Mouse (Mus musculus) liver, embryonic 16.5 days (tissue): ENCODE measurements around the gene Rpp25. TPM values are rescaled to one million over a fixed set of nuclear protein-coding genes. Genes with fewer than 3 reads are reported as not detected.

Experiments
- ATAC-seq: fragments of 200-750 bp; cut with Nextera tagmentation; 2 replicates; pipeline ENCODE4 v1.8.0; 2017; ENCODE audit warnings: low read depth, mild to moderate bottlenecking, moderate number of reproducible peaks, moderate library complexity
- H3K27ac ChIP-seq: fragments of 300-500 bp; sonication (generic); 2 replicates; pipeline ENCODE4 v1.5.1; 2014; ENCODE audit warnings: mild to moderate bottlenecking, low read length
- H3K27me3 ChIP-seq: fragments of 300-500 bp; sonication (generic); 2 replicates; pipeline ENCODE4 v1.6.1; 2014; ENCODE audit warnings: low read depth, low read length, mixed read lengths; ENCODE audit not compliant: control insufficient read depth, insufficient read depth
- H3K36me3 ChIP-seq: fragments of 300-500 bp; sonication (generic); 2 replicates; pipeline ENCODE4 v1.6.1; 2014; ENCODE audit warnings: mild to moderate bottlenecking; ENCODE audit not compliant: control insufficient read depth, insufficient read depth
- H3K4me1 ChIP-seq: fragments of 300-500 bp; sonication (generic); 2 replicates; pipeline ENCODE4 v1.6.1; 2014; ENCODE audit warnings: low read depth, low read length, mixed read lengths; ENCODE audit not compliant: control insufficient read depth
- H3K4me2 ChIP-seq: fragments of 300-500 bp; sonication (generic); 2 replicates; pipeline ENCODE4 v1.6.1; 2014; ENCODE audit warnings: low read depth, low read length, mixed read lengths
- H3K4me3 ChIP-seq: fragments of 300-500 bp; sonication (generic); 2 replicates; pipeline ENCODE4 v1.5.1; 2014; ENCODE audit warnings: low read depth, mild to moderate bottlenecking, low read length
- H3K9ac ChIP-seq: fragments of 300-500 bp; sonication (generic); 2 replicates; pipeline ENCODE4 v1.6.1; 2014; ENCODE audit warnings: low read depth, low read length
- H3K9me3 ChIP-seq: fragments of 300-500 bp; sonication (generic); replicated peaks from 2 replicates; pipeline ENCODE4 v1.6.1; 2016; ENCODE audit warnings: low read length; ENCODE audit not compliant: control insufficient read depth
- WGBS: fragments of 180-500 bp; shearing (Covaris S2); extraction: QIAGEN DNeasy Blood & Tissue Kit; methylation state at CpG from one replicate; pipeline ENCODE4 v1.1.7; 2014; ENCODE audit not compliant: insufficient replicate concordance; 5-methylcytosine and 5-hydroxymethylcytosine counted together
- polyA plus RNA-seq: library from polyadenylated mRNA; unstranded; fragments of >200 nt; fragmentation: Nextera tagmentation; extraction: Ambion mirVana; gene quantifications from 2 replicates; pipeline ENCODE4 v1.2.1, GENCODE M21; 2015

Rpp25 gene
- polyA plus RNA-seq, 1 experiment from 2014 or later = 0.57 TPM

GRCm38 (mm10) chr9:57543951-57544350, 40.1 kb downstream of the Rpp25 start:
- Histone ChIP-seq H3K4me3 (no peak overlapping the region), H3K9me3 (no peaks in the 10 kb centered on the region), H3K27ac (no peak overlapping the region), H3K4me2 (no peak overlapping the region), H3K36me3 (peaks cover 10% of the 10 kb centered on the region), H3K27me3 (no peaks in the 10 kb centered on the region), H3K4me1 (peaks cover 9% of the 10 kb centered on the region), H3K9ac (no peak overlapping the region)
- ATAC-seq = no peak
- 74% methylated on average over 3 of the region's 3 CpGs for WGBS

- no peaks in the 10 kb centered on the region for H3K9me3 ChIP-seq
- H3K36me3 ChIP-seq = peaks cover 4% of the 10 kb centered on the region
- ATAC-seq = peak; percentile 58
- H3K27ac ChIP-seq = no peak overlapping the region
- H3K4me1 ChIP-seq = peaks cover 14% of the 10 kb centered on the region
- H3K9ac ChIP-seq = no peak overlapping the region
- H3K4me3 ChIP-seq = no peak overlapping the region
- H3K4me2 ChIP-seq = no peak overlapping the region
- WGBS = 22% methylated on average over 5 of the region's 5 CpGs
- H3K27me3 ChIP-seq = no peaks in the 10 kb centered on the region
These were observed 43.5 kb downstream of the Rpp25 start for GRCm38 (mm10) chr9:57547287-57547686.

GRCm38 (mm10) chr9:57547869-57548268, 44.0 kb downstream of the Rpp25 start:
- no peak overlapping the region for H3K27ac ChIP-seq
- H3K9me3 ChIP-seq = no peaks in the 10 kb centered on the region
- no peak overlapping the region for H3K9ac ChIP-seq
- peaks cover 14% of the 10 kb centered on the region for H3K4me1 ChIP-seq
- H3K36me3 ChIP-seq = peaks cover 3% of the 10 kb centered on the region; the same call in 1 of the 2 replicates
- WGBS = 78% methylated on average over 11 of the region's 11 CpGs
- ATAC-seq = no peak
- no peak overlapping the region for H3K4me3 ChIP-seq
- H3K4me2 ChIP-seq = no peak overlapping the region
- no peaks in the 10 kb centered on the region for H3K27me3 ChIP-seq

- Histone ChIP-seq H3K36me3 (no peaks in the 10 kb centered on the region), H3K9me3 (no peaks in the 10 kb centered on the region), H3K27ac (no peak overlapping the region), H3K4me3 (no peak overlapping the region), H3K4me1 (peaks cover 14% of the 10 kb centered on the region), H3K27me3 (no peaks in the 10 kb centered on the region), H3K4me2 (no peak overlapping the region), H3K9ac (no peak overlapping the region)
- 81% methylated on average over 4 of the region's 4 CpGs for WGBS
- ATAC-seq = no peak
These were observed 45.4 kb downstream of the Rpp25 start for GRCm38 (mm10) chr9:57549186-57549585.

GRCm38 (mm10) chr9:57550126-57550862, 46.5 kb downstream of the Rpp25 start:
- H3K27me3 ChIP-seq = no peaks in the 10 kb centered on the region
- H3K27ac ChIP-seq = no peak overlapping the region
- no peak overlapping the region for H3K4me2 ChIP-seq
- peaks cover 14% of the 10 kb centered on the region for H3K4me1 ChIP-seq
- no peaks in the 10 kb centered on the region for H3K9me3 ChIP-seq
- 70% methylated on average over 11 of the region's 11 CpGs for WGBS
- H3K4me3 ChIP-seq = no peak overlapping the region
- H3K36me3 ChIP-seq = no peaks in the 10 kb centered on the region
- no peak; the same call in 1 of the 2 replicates for ATAC-seq
- no peak overlapping the region for H3K9ac ChIP-seq

- H3K4me2 ChIP-seq = peak within 1 kb of the TSS; percentile 71
- peak within 1 kb of the TSS; percentile 71 for H3K9ac ChIP-seq
- no peak within 1 kb of the TSS for H3K27ac ChIP-seq
- whole genome bisulfite sequencing = 2% methylated on average over 28 of the region's 28 CpGs
- no peaks in the 10 kb centered on the region for H3K36me3 ChIP-seq
- no peaks in the 10 kb centered on the region for H3K27me3 ChIP-seq
- no peak for ATAC-seq
- peaks cover 11% of the 10 kb centered on the region for H3K4me1 ChIP-seq
- peak within 1 kb of the TSS; percentile 69 for H3K4me3 ChIP-seq
- no peaks in the 10 kb centered on the region for H3K9me3 ChIP-seq
These were observed 48.5 kb downstream of the Rpp25 start, which contains the start of gene Mpi for GRCm38 (mm10) chr9:57552139-57552887. Gene Mpi (minus strand): TSS chr9:57552763.

GRCm38 (mm10) chr9:57553119-57553518, 49.3 kb downstream of the Rpp25 start:
- Histone ChIP-seq H3K4me2 (no peak overlapping the region), H3K9ac (no peak overlapping the region), H3K4me3 (no peak overlapping the region), H3K27ac (no peak overlapping the region), H3K36me3 (no peaks in the 10 kb centered on the region), H3K9me3 (no peaks in the 10 kb centered on the region), H3K27me3 (no peaks in the 10 kb centered on the region), H3K4me1 (peaks cover 5% of the 10 kb centered on the region)
- no peak for ATAC-seq
- 75% methylated on average over 11 of the region's 11 CpGs for WGBS

GRCm38 (mm10) chr9:57554753-57555152, 50.9 kb downstream of the Rpp25 start:
- Histone ChIP-seq H3K4me1 (peaks cover 5% of the 10 kb centered on the region), H3K4me2 (no peak overlapping the region), H3K4me3 (no peak overlapping the region), H3K9ac (no peak overlapping the region), H3K9me3 (no peaks in the 10 kb centered on the region), H3K27me3 (no peaks in the 10 kb centered on the region), H3K36me3 (no peaks in the 10 kb centered on the region), H3K27ac (no peak overlapping the region)
- WGBS = 67% methylated on average over 3 of the region's 3 CpGs
- ATAC-seq = no peak
